Mouse (Mus musculus) testis, postnatal 10 days (tissue): ENCODE results near the gene Dqx1.
A peak's percentile ranks its signal among the peaks of the same experiment; 100 is the strongest.

ENCODE experiments used
- DNase-seq: peaks from one replicate; pipeline ENCODE4 v3.0.0; 2021; ENCODE audit warnings: low spot score

Dqx1 gene

GRCm38 (mm10) chr6:83107566-83108400, 50.1 kb downstream of the Dqx1 start:
- DNase-seq = peak; percentile 89

GRCm38 (mm10) chr6:83108762-83109668, 51.4 kb downstream of the Dqx1 start, which contains the start of gene Mrpl53:
Gene Mrpl53, plus strand, starts transcription at chr6:83109040.
- DNase-seq = peak; percentile 87

GRCm38 (mm10) chr6:83111510-83112136, 54.0 kb downstream of the Dqx1 start:
- DNase-seq = no peak

DNA sequence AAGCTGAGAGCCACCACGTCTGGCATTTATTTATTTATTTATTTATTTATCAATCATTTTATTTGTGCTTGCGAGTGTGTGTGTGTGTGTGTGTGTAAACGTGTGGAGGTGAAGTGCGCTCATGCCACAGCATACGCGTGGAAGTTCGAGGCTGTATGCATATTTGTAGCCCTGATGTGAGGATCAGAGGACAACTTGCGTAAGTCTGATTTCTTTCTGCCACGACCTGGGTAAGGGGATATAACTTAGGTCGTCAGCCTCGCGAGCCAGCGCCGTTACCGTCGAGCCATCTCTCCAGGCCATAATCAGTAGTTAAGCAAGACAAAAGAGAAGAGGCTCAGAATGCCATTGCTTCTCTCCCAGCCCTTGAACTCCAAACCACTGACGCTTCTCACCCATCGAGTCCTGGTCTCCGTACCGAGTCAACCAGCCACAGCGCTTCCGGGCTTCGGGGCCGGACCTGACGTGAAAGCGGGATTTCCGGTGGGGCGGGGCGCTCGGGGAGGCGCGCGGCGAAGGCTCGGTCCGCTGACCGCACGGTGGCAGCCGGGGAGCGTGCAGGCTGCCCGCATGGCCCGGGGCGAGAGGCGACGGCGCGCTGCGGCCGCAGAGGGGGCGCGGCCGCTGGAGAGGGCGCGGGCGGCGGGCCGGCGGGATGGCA, 57.5 kb downstream of the Dqx1 start, which contains the start of gene Mogs:
Gene Mogs, plus strand, starts transcription at position 486 of the 661 bp plus-strand sequence.
- DNase-seq = peak; percentile 96

GRCm38 (mm10) chr6:83115682-83116372, 58.2 kb downstream of the Dqx1 start:
- no peak for DNase-seq

- DNase-seq = no peak
Measured at GRCm38 (mm10) chr6:83116373-83117164, 58.9 kb downstream of the Dqx1 start.
